Mouse (Mus musculus) testis, adult 2 months (tissue): ENCODE data around the gene Cfap73. TPM values are rescaled to one million over a fixed set of nuclear protein-coding genes. Genes with fewer than 3 reads are reported as not detected.
A peak's percentile ranks its signal among the peaks of the same experiment; 100 is the strongest.

Experiments used
- H3K27ac ChIP-seq: fragments of 200-500 bp; 2 replicates; pipeline ENCODE4 v1.5.1; 2012; ENCODE audit warnings: low read depth, low read length; ENCODE audit not compliant: control insufficient read depth, insufficient read depth
- H3K27me3 ChIP-seq: fragments of 200-500 bp; 2 replicates; pipeline ENCODE4 v1.6.1; 2012; ENCODE audit warnings: mild to moderate bottlenecking, low read length, moderate library complexity; ENCODE audit not compliant: control insufficient read depth, insufficient read depth
- H3K36me3 ChIP-seq: fragments of 200-500 bp; 2 replicates; pipeline ENCODE4 v1.6.1; 2012; ENCODE audit warnings: mild to moderate bottlenecking, low read length; ENCODE audit not compliant: control insufficient read depth, insufficient read depth
- H3K4me1 ChIP-seq: fragments of 200-500 bp; 2 replicates; pipeline ENCODE4 v1.6.1; 2012; ENCODE audit warnings: low read length; ENCODE audit not compliant: control insufficient read depth, insufficient read depth
- H3K4me3 ChIP-seq: fragments of 200-500 bp; 2 replicates; pipeline ENCODE4 v1.5.1; 2012; ENCODE audit warnings: low read depth, mild to moderate bottlenecking, low read length, moderate library complexity, mixed read lengths; ENCODE audit not compliant: control insufficient read depth
- CTCF ChIP-seq: fragments of 200-500 bp; IDR thresholded peaks from 2 replicates; pipeline ENCODE4 v1.5.1; 2012; ENCODE audit warnings: low read depth, mild to moderate bottlenecking, inconsistent platforms, low read length, moderate library complexity; ENCODE audit not compliant: control insufficient read depth, insufficient read depth, insufficient replicate concordance
- POLR2A ChIP-seq: fragments of 200-500 bp; IDR thresholded peaks from 2 replicates; pipeline ENCODE4 v1.6.1; 2012; ENCODE audit warnings: low read depth, mild to moderate bottlenecking, inconsistent platforms, low read length, moderate library complexity; ENCODE audit not compliant: control insufficient read depth
- polyA plus RNA-seq: library from polyadenylated mRNA; depleted of rRNA; stranded (reverse); fragments of >200 nt; gene quantifications from 2 replicates; pipeline ENCODE4 v1.2.3, GENCODE M21; 2012; rRNA removed

The Cfap73 gene
- 6.4 and 7.8 TPM in 2 replicates for polyA plus RNA-seq

DNA sequence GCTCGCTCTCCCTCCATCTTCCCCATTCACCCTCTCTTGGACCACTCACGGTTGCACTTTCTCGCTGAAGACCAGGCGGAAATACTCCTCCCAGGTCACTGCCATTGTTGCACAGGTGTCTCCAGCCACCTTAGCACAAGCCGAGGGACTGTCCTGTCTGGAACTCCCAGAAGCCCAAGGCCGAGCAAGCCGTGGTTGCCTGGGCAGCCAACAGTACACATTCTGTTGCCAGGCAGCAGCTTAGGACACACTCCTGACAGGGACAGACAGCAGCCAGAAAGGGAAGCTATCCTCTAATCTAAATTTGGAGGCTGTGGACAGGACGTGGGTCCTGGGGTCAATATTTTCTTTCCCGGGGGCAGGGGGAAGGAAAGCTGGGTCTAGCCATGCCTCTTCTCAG, at the start of gene Cfap73:
Cfap73 (minus strand) TSS at position 105 of the 400 bp plus-strand sequence.
- no peaks in the 10 kb centered on the region for H3K27me3 ChIP-seq
- TF ChIP-seq POLR2A (peak; percentile 41; the same call in 1 of the 2 replicates), CTCF (no peak)

DNA sequence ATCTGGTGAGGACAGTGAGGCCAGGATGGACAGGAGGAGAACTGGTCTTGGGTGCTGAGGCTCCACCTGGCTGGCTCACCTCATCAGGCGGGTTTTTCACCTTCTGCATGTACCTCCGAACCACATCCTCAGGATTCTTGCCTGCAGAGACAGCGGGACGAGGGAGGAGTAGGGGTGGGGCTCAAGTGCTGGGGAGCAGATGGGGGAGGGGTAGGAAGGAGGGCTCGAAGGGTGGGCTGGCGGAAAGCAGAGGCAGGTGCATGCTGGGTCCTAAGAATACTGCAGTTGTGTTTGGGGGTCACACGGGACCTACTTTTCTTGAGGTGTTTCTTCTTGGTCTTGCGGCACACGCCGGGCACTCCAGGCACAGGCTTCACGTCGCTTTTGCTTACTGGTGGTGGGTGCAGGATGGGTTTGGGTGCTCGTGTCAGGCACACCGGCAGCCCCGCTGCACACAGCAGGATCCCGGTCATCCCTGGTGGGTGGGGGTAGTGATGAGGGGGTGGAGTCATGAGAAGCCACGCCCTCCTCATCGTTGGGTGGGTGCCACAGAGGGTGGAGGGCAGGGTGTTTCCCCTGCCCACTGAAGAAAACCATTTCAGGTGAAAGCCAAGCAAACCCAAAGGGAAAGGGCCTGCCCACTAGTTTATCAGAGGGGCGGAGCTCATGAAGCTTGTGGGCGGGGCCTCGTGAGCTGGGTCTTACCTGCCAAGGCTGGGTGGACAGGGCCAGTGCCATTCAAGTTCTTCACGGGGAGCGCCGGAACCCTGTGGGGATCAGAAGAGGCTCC, 49.1 kb upstream of the Cfap73 start:
- H3K27me3 ChIP-seq, result peaks cover 5% of the 10 kb centered on the region; the same call in 1 of the 2 replicates
- H3K4me1 ChIP-seq, result peaks cover 26% of the 10 kb centered on the region
- no peak overlapping the region; the same call in 1 of the 2 replicates for H3K4me3 ChIP-seq
- no peaks in the 10 kb centered on the region for H3K36me3 ChIP-seq
- no peak for TF ChIP-seq POLR2A
- TF ChIP-seq CTCF, result no peak
- no peak overlapping the region for H3K27ac ChIP-seq

More for the DNA sequence above, at the start of gene Cfap73:
- Histone ChIP-seq H3K4me3 (peak within 1 kb of the TSS; percentile 76), H3K4me1 (peaks cover 19% of the 10 kb centered on the region), H3K27ac (no peak within 1 kb of the TSS), H3K36me3 (no peaks in the 10 kb centered on the region)

DNA sequence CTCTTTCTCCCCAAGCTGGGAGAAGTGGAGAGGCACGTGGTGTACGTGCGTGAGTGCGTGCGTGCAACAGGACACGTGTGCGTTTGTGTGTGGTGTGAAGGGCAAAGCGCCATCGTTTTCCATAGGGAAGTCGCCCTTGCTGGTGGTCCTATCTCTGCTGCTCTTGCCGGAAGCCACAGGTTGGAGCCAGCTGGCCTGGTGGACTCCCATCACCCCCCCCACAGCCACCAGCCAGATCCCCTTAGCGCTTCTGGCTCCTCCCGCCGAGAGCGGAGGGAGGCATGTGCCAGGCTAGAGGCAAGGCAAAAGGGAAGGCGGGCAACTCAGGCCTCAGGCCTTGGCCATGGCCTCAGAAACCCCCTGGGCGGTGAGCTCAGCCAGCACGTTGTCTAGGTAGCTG, 46.9 kb upstream of the Cfap73 start:
- peak overlapping the region; percentile 81 for H3K4me3 ChIP-seq
- no peaks in the 10 kb centered on the region for H3K36me3 ChIP-seq
- peaks cover 5% of the 10 kb centered on the region; the same call in 1 of the 2 replicates for H3K27me3 ChIP-seq
- peaks cover 26% of the 10 kb centered on the region for H3K4me1 ChIP-seq
- H3K27ac ChIP-seq, result peak overlapping the region; percentile 37; the same call in 1 of the 2 replicates
- TF ChIP-seq CTCF, result no peak
- TF ChIP-seq POLR2A, result no peak

DNA sequence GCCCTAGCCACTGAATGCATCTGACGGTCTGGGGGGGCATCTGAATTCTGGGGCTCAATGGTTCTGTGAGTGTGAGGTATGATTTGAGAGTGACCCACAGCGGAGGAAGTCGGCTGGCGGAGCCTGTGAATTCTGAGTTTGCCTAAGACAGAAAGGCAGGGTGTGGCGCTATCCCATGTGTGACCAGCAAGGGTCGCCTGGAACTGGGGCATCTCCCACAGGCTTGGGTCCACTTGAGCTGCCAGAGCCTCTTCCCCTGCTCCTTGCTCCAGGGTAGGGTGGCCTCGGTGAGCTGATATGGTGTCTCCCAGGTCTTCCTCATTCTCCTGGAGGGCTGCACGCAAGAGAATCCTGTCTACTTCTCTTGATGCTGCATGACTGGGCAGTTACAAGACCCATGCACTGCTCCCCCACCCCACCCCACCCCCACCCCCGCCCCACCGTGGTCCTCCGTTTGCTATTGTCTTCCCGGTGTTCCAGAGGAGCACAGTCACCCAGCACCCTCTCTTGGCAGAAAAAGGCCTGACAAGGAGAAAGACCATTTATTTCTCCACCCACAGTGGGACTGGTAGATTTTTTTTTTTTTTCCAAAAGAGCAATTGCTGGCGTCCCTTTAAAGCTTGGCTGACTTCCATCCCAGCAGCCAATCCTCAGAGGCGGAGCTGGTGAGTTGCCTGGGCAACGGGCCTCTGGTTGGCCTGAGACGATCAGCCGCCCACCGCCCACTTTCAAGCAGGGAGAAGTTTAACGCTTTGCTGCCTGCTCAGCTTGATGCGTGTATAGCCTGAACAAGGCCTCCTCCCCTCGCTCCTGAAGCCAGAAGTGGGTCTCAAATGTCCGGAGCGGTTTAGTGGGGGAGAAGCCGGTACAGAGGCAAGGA, 45.9 kb upstream of the Cfap73 start:
- Histone ChIP-seq H3K27me3 (peaks cover 5% of the 10 kb centered on the region; the same call in 1 of the 2 replicates), H3K4me3 (peak overlapping the region; percentile 81), H3K4me1 (peaks cover 29% of the 10 kb centered on the region), H3K27ac (no peak overlapping the region), H3K36me3 (no peaks in the 10 kb centered on the region)
- TF ChIP-seq POLR2A, result no peak
- TF ChIP-seq CTCF, result peak; percentile 62; the same call in 1 of the 2 replicates

DNA sequence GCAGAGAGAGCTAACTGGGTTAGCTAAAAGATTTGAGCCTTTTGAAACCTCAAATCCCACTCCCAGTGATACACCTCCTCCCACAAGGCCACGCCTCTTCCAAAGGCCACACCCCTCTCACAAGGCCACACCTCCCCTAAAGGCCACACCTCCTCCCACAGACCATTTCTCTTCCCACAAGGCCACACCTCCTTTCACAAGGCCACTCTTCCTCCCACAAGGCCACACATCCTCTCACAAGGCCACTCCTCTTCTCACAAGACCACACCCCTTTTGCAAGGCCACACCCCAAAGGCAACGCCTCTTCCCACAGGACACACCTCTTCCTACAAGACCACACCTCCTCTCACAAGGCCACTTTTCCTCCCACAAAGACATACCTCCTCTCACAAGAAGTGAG, 43.5 kb upstream of the Cfap73 start:
- H3K27me3 ChIP-seq, result peaks cover 5% of the 10 kb centered on the region; the same call in 1 of the 2 replicates
- H3K4me1 ChIP-seq, result peaks cover 26% of the 10 kb centered on the region
- H3K36me3 ChIP-seq, result no peaks in the 10 kb centered on the region
- TF ChIP-seq CTCF (no peak), POLR2A (no peak; the same call in 1 of the 2 replicates)
- H3K27ac ChIP-seq, result no peak overlapping the region
- H3K4me3 ChIP-seq, result peak overlapping the region; percentile 69

DNA sequence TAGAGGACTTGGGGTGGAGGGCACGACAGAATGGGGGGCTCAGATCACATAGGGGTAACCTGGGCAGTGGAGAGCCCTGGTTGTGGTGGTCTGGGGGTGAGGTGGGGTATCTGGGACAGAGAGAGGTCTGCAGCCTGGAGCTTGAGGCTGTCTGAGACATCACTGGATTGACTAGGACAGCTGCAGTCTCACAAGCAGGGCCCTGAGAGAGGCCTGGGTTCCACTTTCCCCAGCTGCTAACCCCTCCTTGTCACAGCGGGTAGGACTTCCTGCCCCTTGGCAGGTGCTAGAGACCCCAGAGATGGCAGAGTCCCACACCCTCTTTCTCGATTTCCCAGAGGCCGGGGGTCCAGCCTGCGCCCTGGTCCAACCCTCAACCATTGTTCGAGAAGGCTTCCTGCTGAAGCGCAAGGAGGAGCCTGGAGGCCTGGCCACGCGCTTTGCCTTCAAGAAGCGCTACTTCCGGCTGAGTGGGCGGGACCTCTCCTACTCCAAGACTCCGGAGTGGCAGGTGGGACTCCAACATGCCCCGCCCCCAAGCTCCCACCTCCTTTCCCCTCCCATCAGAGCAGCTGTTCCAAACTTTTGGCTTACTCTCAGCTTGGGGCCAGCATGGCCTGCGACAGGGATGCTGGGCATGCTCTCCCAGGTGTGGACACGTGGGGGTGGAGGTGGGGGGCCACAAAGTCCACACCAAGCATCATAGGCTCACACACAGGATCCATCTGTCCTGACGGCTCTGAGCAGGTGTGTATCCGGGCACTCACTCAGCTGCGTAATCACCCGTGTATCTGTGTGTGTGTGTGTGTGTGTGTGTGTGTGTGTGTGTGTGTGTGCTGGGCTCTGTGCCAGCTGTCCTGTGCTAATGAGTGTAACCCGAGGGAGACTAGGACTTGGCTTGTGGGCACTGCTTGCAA, 40.5 kb upstream of the Cfap73 start:
- TF ChIP-seq CTCF, result no peak
- TF ChIP-seq POLR2A, result no peak
- no peaks in the 10 kb centered on the region for H3K36me3 ChIP-seq
- no peak overlapping the region for H3K27ac ChIP-seq
- H3K4me3 ChIP-seq, result no peak overlapping the region
- H3K27me3 ChIP-seq, result no peaks in the 10 kb centered on the region
- peaks cover 10% of the 10 kb centered on the region for H3K4me1 ChIP-seq

DNA sequence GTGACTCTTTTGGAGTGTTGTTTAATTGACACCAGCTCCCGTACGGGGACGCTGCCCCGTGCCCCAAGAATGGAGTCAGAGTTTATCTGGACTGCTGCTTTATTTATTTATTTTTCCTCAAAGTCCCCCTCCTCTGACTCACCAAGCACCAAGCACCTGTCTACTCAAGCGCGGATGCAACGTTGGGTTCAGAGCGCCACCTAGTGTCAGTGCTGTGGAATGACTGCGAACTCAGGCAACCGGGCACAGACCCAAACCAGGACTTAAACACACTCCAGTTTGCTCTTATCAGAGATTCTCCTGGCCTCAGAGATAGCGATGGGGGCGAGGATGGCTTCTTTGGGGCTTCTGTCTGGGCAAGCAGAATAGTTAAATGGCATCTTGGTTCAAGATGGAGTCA, 39.6 kb upstream of the Cfap73 start:
- Histone ChIP-seq H3K36me3 (no peaks in the 10 kb centered on the region), H3K27me3 (no peaks in the 10 kb centered on the region), H3K27ac (no peak overlapping the region), H3K4me3 (no peak overlapping the region), H3K4me1 (peaks cover 7% of the 10 kb centered on the region)
- TF ChIP-seq CTCF (peak; percentile 96), POLR2A (no peak)
